Mouse (Mus musculus) neural tube, embryonic 11.5 days (tissue): ENCODE data around the gene 2310011J03Rik. TPM values are rescaled to one million over a fixed set of nuclear protein-coding genes. Genes with fewer than 3 reads are reported as not detected.

Source experiments
- ATAC-seq: fragments of 200-750 bp; cut with Nextera tagmentation; 2 replicates; pipeline ENCODE4 v1.8.0; 2017; ENCODE audit warnings: moderate number of reproducible peaks, mild to moderate bottlenecking, moderate TSS enrichment, moderate library complexity; ENCODE audit not compliant: insufficient read depth, low FRiP score, low TSS enrichment
- DNase-seq: peaks from one replicate; pipeline ENCODE4 v3.0.0-alpha.2; 2015; ENCODE audit warnings: low spot score
- H3K27ac ChIP-seq: fragments of 300-500 bp; sonication (generic); 2 replicates; pipeline ENCODE4 v1.5.1; 2014; ENCODE audit warnings: low read depth, mild to moderate bottlenecking, low read length
- H3K27me3 ChIP-seq: fragments of 300-500 bp; sonication (generic); 2 replicates; pipeline ENCODE4 v1.6.1; 2014; ENCODE audit warnings: mild to moderate bottlenecking, low read length, mixed read lengths; ENCODE audit not compliant: control insufficient read depth, insufficient read depth
- H3K36me3 ChIP-seq: fragments of 300-500 bp; sonication (generic); 2 replicates; pipeline ENCODE4 v1.6.1; 2014; ENCODE audit warnings: mild to moderate bottlenecking, low read length, moderate library complexity, mixed read lengths; ENCODE audit not compliant: control insufficient read depth, insufficient read depth
- H3K4me1 ChIP-seq: fragments of 300-500 bp; sonication (generic); 2 replicates; pipeline ENCODE4 v1.6.1; 2014; ENCODE audit warnings: low read length, mixed read lengths; ENCODE audit not compliant: control insufficient read depth, insufficient read depth
- H3K4me2 ChIP-seq: fragments of 300-500 bp; sonication (generic); 2 replicates; pipeline ENCODE4 v1.6.1; 2014; ENCODE audit warnings: low read depth, mild to moderate bottlenecking, moderate library complexity
- H3K4me3 ChIP-seq: fragments of 300-500 bp; sonication (generic); 2 replicates; pipeline ENCODE4 v1.5.1; 2014; ENCODE audit warnings: low read depth, low read length
- H3K9ac ChIP-seq: fragments of 300-500 bp; sonication (generic); 2 replicates; pipeline ENCODE4 v1.6.1; 2014; ENCODE audit warnings: mild to moderate bottlenecking, low read length
- H3K9me3 ChIP-seq: fragments of 300-500 bp; sonication (generic); 2 replicates; pipeline ENCODE4 v1.6.1; 2016; ENCODE audit warnings: low read length; ENCODE audit not compliant: control insufficient read depth
- WGBS: fragments of 180-500 bp; shearing (Covaris S2); extraction: QIAGEN DNeasy Blood & Tissue Kit; methylation state at CpG from one replicate; pipeline ENCODE4 v1.1.7; 2014; 5-methylcytosine and 5-hydroxymethylcytosine counted together
- polyA plus RNA-seq: library from polyadenylated mRNA; unstranded; fragments of >200 nt; fragmentation: Nextera tagmentation; extraction: Ambion mirVana; gene quantifications from 2 replicates; pipeline ENCODE4 v1.2.1, GENCODE M21; 2014

2310011J03Rik gene
- polyA plus RNA-seq, 1 experiment from 2014 or later, result 37.3 TPM

DNA sequence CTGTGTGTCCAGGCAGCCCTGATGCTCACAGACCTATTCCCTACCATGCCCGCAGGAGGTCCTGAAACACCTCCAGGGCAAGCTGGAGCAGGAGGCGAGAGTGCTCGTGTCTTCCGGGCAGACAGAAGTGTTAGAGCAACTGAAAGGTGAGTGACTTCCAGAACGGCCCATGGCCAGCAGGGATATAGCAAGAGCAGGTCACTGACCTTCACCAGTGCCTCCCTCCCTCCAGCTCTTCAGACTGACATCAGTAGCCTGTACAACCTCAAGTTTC lies 18.3 kb downstream of the 2310011J03Rik start:
- H3K9ac ChIP-seq, result peak overlapping the region; percentile 94
- no peak for ATAC-seq
- H3K9me3 ChIP-seq, result no peaks in the 10 kb centered on the region
- peaks cover 12% of the 10 kb centered on the region for H3K36me3 ChIP-seq
- H3K4me2 ChIP-seq, result peak overlapping the region; percentile 73
- H3K27me3 ChIP-seq, result peaks cover 20% of the 10 kb centered on the region
- H3K4me3 ChIP-seq, result peak overlapping the region; percentile 61
- DNase-seq, result no peak
- WGBS, result 69% methylated on average over 5 of the region's 5 CpGs
- no peak overlapping the region for H3K27ac ChIP-seq
- peaks cover 17% of the 10 kb centered on the region for H3K4me1 ChIP-seq

GRCm38 (mm10) chr10:80301256-80302081 lies 18.9 kb downstream of the 2310011J03Rik start:
- H3K9ac ChIP-seq, result peak overlapping the region; percentile 94
- ATAC-seq (no peak), DNase-seq (no peak)
- H3K27me3 ChIP-seq, result peaks cover 20% of the 10 kb centered on the region
- H3K27ac ChIP-seq, result peak overlapping the region; percentile 92
- peak overlapping the region; percentile 73 for H3K4me2 ChIP-seq
- H3K9me3 ChIP-seq, result no peaks in the 10 kb centered on the region
- H3K4me1 ChIP-seq, result peaks cover 22% of the 10 kb centered on the region
- peaks cover 12% of the 10 kb centered on the region for H3K36me3 ChIP-seq
- 77% methylated on average over 10 of the region's 10 CpGs for WGBS
- H3K4me3 ChIP-seq, result peak overlapping the region; percentile 61

DNA sequence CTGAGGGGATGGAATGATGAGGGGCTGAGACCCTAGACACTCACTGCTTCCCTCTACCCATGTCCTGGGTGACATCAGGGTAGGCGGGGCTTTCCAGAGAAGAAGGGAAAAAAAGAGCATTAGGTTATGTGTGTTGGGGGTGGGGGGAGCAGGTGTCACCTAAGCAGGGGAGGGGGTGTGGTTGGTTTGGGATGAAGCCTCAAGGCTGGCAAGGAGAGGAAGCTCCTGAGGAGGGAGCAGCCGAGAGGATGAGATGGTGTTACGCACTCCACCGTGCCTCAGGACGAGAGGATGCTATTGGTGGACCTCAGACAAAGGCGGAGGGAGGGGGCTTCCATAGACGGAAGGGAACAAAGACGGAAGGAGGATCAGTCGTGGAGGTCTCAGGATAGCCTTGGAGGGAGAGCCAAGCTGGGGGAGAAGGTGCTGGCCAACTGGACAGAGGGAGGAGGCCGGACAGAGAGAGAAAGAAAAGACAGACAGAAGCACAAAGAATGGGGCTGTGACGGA lies 19.6 kb downstream of the 2310011J03Rik start:
- peaks cover 19% of the 10 kb centered on the region for H3K27me3 ChIP-seq
- H3K9ac ChIP-seq, result peak overlapping the region; percentile 94
- H3K9me3 ChIP-seq, result no peaks in the 10 kb centered on the region
- 12% methylated on average over 11 of the region's 11 CpGs for WGBS
- peak overlapping the region; percentile 92 for H3K27ac ChIP-seq
- peaks cover 6% of the 10 kb centered on the region for H3K36me3 ChIP-seq
- peak overlapping the region; percentile 61 for H3K4me3 ChIP-seq
- H3K4me2 ChIP-seq, result peak overlapping the region; percentile 73
- peaks cover 23% of the 10 kb centered on the region for H3K4me1 ChIP-seq
- ATAC-seq, result peak; percentile 56
- peak; percentile 78 for DNase-seq

DNA sequence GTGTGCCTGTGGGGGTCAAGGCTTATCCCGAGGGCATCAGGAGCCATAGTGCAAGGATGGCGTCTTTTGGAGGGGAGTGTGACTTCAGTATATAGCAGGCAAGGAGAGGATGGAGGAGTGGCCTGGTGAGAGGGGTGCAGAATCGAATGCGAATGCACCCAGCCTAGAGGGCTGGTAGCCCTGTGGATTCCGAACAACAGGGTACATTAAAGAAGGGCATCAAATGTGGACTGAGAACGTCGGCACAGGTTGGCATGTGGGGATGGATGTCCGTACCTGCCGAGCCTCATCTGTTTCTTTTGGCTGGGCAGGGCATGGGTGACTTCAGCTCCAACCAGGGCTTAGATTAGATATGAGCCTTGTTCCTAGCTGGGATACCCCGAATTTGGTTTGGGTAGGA lies 20.5 kb downstream of the 2310011J03Rik start:
- H3K4me2 ChIP-seq, result peak overlapping the region; percentile 73
- H3K27me3 ChIP-seq, result peaks cover 15% of the 10 kb centered on the region
- peak overlapping the region; percentile 94 for H3K9ac ChIP-seq
- peaks cover 3% of the 10 kb centered on the region for H3K36me3 ChIP-seq
- WGBS, result 58% methylated on average over 10 of the region's 10 CpGs
- DNase-seq, result peak; percentile 25
- no peak for ATAC-seq
- peak overlapping the region; percentile 92 for H3K27ac ChIP-seq
- no peaks in the 10 kb centered on the region for H3K9me3 ChIP-seq
- H3K4me1 ChIP-seq, result peaks cover 26% of the 10 kb centered on the region
- peak overlapping the region; percentile 61 for H3K4me3 ChIP-seq

GRCm38 (mm10) chr10:80299301-80299700 lies 21.0 kb downstream of the 2310011J03Rik start:
- 11% methylated on average over 14 of the region's 15 CpGs for WGBS
- Histone ChIP-seq H3K4me3 (peak overlapping the region; percentile 61), H3K4me1 (peaks cover 26% of the 10 kb centered on the region), H3K4me2 (peak overlapping the region; percentile 73), H3K36me3 (peaks cover 6% of the 10 kb centered on the region), H3K27me3 (peaks cover 12% of the 10 kb centered on the region), H3K9ac (peak overlapping the region; percentile 94), H3K27ac (peak overlapping the region; percentile 92), H3K9me3 (no peaks in the 10 kb centered on the region)
- DNase-seq (no peak), ATAC-seq (no peak)

- 4% methylated on average over 26 of the region's 26 CpGs for WGBS
- Histone ChIP-seq H3K4me2 (peak overlapping the region; percentile 73), H3K9me3 (no peaks in the 10 kb centered on the region), H3K27me3 (peaks cover 12% of the 10 kb centered on the region), H3K36me3 (peaks cover 9% of the 10 kb centered on the region), H3K9ac (peak overlapping the region; percentile 94), H3K4me1 (peaks cover 26% of the 10 kb centered on the region), H3K27ac (peak overlapping the region; percentile 92), H3K4me3 (peak overlapping the region; percentile 61)
- DNase-seq (peak; percentile 93), ATAC-seq (peak; percentile 85)
Measured at GRCm38 (mm10) chr10:80298571-80299281, 21.6 kb downstream of the 2310011J03Rik start.

DNA sequence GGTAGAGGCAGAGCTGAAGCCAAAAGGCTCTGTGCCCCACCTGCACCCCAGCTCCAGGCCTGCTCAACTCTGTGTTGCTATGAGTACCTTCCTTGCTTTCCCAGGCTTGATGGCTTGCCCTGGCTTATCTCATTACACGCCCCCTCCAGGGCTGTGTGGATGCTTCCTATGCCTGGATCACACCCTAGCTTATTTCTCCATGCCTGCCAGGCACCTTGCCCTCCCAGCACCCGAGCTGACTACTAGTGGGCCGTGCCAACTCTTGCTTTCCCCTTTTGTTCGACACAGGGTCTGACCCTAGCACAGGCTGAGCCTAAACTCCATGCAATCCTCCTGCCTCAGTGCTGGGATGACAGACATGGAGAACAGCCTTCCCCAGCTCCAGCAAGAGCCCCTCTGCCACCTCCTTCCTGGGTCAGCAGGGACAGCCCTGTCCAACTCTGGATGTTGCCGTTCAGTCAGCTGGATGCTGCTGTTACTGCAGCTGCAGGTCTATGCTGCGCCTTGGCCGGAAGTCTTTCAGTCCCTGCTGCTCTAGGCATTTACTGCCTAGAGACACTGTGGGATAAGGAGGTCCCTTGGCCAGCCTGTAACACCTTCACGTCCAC lies 22.7 kb downstream of the 2310011J03Rik start:
- peaks cover 34% of the 10 kb centered on the region for H3K4me1 ChIP-seq
- no peak overlapping the region for H3K4me2 ChIP-seq
- peaks cover 12% of the 10 kb centered on the region for H3K27me3 ChIP-seq
- DNase-seq (no peak), ATAC-seq (no peak)
- H3K9me3 ChIP-seq, result no peaks in the 10 kb centered on the region
- 74% methylated on average over 8 of the region's 8 CpGs for WGBS
- 0 out of 2 replicates have a peak overlapping the region, but pooled peaks have one; percentile 32 for H3K9ac ChIP-seq
- H3K27ac ChIP-seq, result no peak overlapping the region
- H3K4me3 ChIP-seq, result no peak overlapping the region
- H3K36me3 ChIP-seq, result peaks cover 9% of the 10 kb centered on the region

- Histone ChIP-seq H3K4me1 (peaks cover 27% of the 10 kb centered on the region), H3K27me3 (peaks cover 12% of the 10 kb centered on the region), H3K9ac (peak overlapping the region; percentile 44; the same call in 1 of the 2 replicates), H3K36me3 (peaks cover 6% of the 10 kb centered on the region), H3K27ac (peak overlapping the region; percentile 56; the same call in 1 of the 2 replicates), H3K9me3 (no peaks in the 10 kb centered on the region), H3K4me2 (peak overlapping the region; percentile 67), H3K4me3 (0 out of 2 replicates have a peak overlapping the region, but pooled peaks have one; percentile 35)
- no peak for ATAC-seq
- 84% methylated on average over 5 of the region's 5 CpGs for WGBS
- DNase-seq, result no peak
Measured at GRCm38 (mm10) chr10:80296824-80297223, 23.5 kb downstream of the 2310011J03Rik start.
